Mouse (Mus musculus): Measurements from ENCODE around the gene Mpzl2. TPM values are rescaled to one million over a fixed set of nuclear protein-coding genes. Genes with fewer than 3 reads are reported as not detected.

The Mpzl2 gene
- total and polyA plus RNA-seq, 2 experiments, result 20.5 to 29.9 TPM

- TF ChIP-seq POLR2A (IDR thresholded peaks at IDR 0.05; ENCODE audit: extremely low read depth, insufficient read depth, low read length) (no peak), CTCF (IDR thresholded peaks at IDR 0.05; ENCODE audit: low read depth, low read length) (no peak)
- no peak for DNase-seq (ENCODE audit: extremely low read depth, low read depth, low spot score)
- Histone ChIP-seq H3K36me3 (ENCODE audit: control insufficient read depth, insufficient read depth, low read length) (no peaks in the 10 kb centered on the region), H3K27ac (replicated peaks; ENCODE audit: insufficient read depth, low read depth, low read length) (no peak overlapping the region), H3K4me1 (ENCODE audit: control insufficient read depth, insufficient read depth, low read length) (no peaks in the 10 kb centered on the region), H3K4me3 (ENCODE audit: insufficient read depth, low read depth, low read length) (no peak overlapping the region), H3K27me3 (ENCODE audit: control insufficient read depth, insufficient read depth, low read length) (no peaks in the 10 kb centered on the region), H3K9ac (ENCODE audit: low read depth, low read length) (no peak overlapping the region), H3K79me2 (ENCODE audit: control insufficient read depth, insufficient read depth, low read length) (no peaks in the 10 kb centered on the region)
- 76% methylated on average over 11 of the region's 11 CpGs for WGBS
Measured at GRCm38 (mm10) chr9:44998138-44998537, 41.5 kb upstream of the Mpzl2 start.

GRCm38 (mm10) chr9:44999171-44999570, 40.4 kb upstream of the Mpzl2 start:
- Histone ChIP-seq H3K9ac (ENCODE audit: low read depth, low read length) (no peak overlapping the region), H3K27ac (replicated peaks; ENCODE audit: insufficient read depth, low read depth, low read length) (no peak overlapping the region), H3K36me3 (ENCODE audit: control insufficient read depth, insufficient read depth, low read length) (no peaks in the 10 kb centered on the region), H3K79me2 (ENCODE audit: control insufficient read depth, insufficient read depth, low read length) (no peaks in the 10 kb centered on the region), H3K4me1 (ENCODE audit: control insufficient read depth, insufficient read depth, low read length) (no peaks in the 10 kb centered on the region), H3K27me3 (ENCODE audit: control insufficient read depth, insufficient read depth, low read length) (no peaks in the 10 kb centered on the region), H3K4me3 (ENCODE audit: insufficient read depth, low read depth, low read length) (no peak overlapping the region)
- WGBS, result 65% methylated on average over 6 of the region's 6 CpGs
- DNase-seq (ENCODE audit: extremely low read depth, low read depth, low spot score), result peak; percentile 6
- no peak for TF ChIP-seq POLR2A (IDR thresholded peaks at IDR 0.05; ENCODE audit: extremely low read depth, insufficient read depth, low read length)

GRCm38 (mm10) chr9:44999776-45000175, 39.8 kb upstream of the Mpzl2 start:
- H3K27me3 ChIP-seq (ENCODE audit: control insufficient read depth, insufficient read depth, low read length), result no peaks in the 10 kb centered on the region
- H3K27ac ChIP-seq (replicated peaks; ENCODE audit: insufficient read depth, low read depth, low read length), result no peak overlapping the region
- no peaks in the 10 kb centered on the region for H3K36me3 ChIP-seq (ENCODE audit: control insufficient read depth, insufficient read depth, low read length)
- 82% methylated on average over 5 of the region's 5 CpGs for WGBS
- no peak for DNase-seq (ENCODE audit: extremely low read depth, low read depth, low spot score)
- no peak overlapping the region for H3K4me3 ChIP-seq (ENCODE audit: insufficient read depth, low read depth, low read length)
- no peaks in the 10 kb centered on the region for H3K4me1 ChIP-seq (ENCODE audit: control insufficient read depth, insufficient read depth, low read length)
- TF ChIP-seq POLR2A (IDR thresholded peaks at IDR 0.05; ENCODE audit: extremely low read depth, insufficient read depth, low read length) (no peak), CTCF (IDR thresholded peaks at IDR 0.05; ENCODE audit: low read depth, low read length) (no peak)
- H3K9ac ChIP-seq (ENCODE audit: low read depth, low read length), result no peak overlapping the region
- H3K79me2 ChIP-seq (ENCODE audit: control insufficient read depth, insufficient read depth, low read length), result no peaks in the 10 kb centered on the region

- DNase-seq (ENCODE audit: extremely low read depth, low read depth, low spot score), result no peak
- TF ChIP-seq CTCF (IDR thresholded peaks at IDR 0.05; ENCODE audit: low read depth, low read length) (no peak), POLR2A (IDR thresholded peaks at IDR 0.05; ENCODE audit: extremely low read depth, insufficient read depth, low read length) (no peak)
- H3K27me3 ChIP-seq (ENCODE audit: control insufficient read depth, insufficient read depth, low read length), result no peaks in the 10 kb centered on the region
- H3K36me3 ChIP-seq (ENCODE audit: control insufficient read depth, insufficient read depth, low read length), result no peaks in the 10 kb centered on the region
- WGBS, result 69% methylated on average over 3 of the region's 3 CpGs
- no peak overlapping the region for H3K27ac ChIP-seq (replicated peaks; ENCODE audit: insufficient read depth, low read depth, low read length)
- H3K79me2 ChIP-seq (ENCODE audit: control insufficient read depth, insufficient read depth, low read length), result no peaks in the 10 kb centered on the region
- no peak overlapping the region for H3K9ac ChIP-seq (ENCODE audit: low read depth, low read length)
- H3K4me3 ChIP-seq (ENCODE audit: insufficient read depth, low read depth, low read length), result no peak overlapping the region
- H3K4me1 ChIP-seq (ENCODE audit: control insufficient read depth, insufficient read depth, low read length), result no peaks in the 10 kb centered on the region
Measured at GRCm38 (mm10) chr9:45000249-45000648, 39.4 kb upstream of the Mpzl2 start.

- H3K27ac ChIP-seq (replicated peaks; ENCODE audit: insufficient read depth, low read depth, low read length), result no peak overlapping the region
- no peak overlapping the region for H3K9ac ChIP-seq (ENCODE audit: low read depth, low read length)
- WGBS, result 68% methylated on average over 12 of the region's 12 CpGs
- peaks cover 4% of the 10 kb centered on the region; the same call in 1 of the 2 replicates for H3K27me3 ChIP-seq (ENCODE audit: control insufficient read depth, insufficient read depth, low read length)
- DNase-seq (ENCODE audit: extremely low read depth, low read depth, low spot score), result no peak
- H3K4me1 ChIP-seq (ENCODE audit: control insufficient read depth, insufficient read depth, low read length), result no peaks in the 10 kb centered on the region
- no peaks in the 10 kb centered on the region for H3K79me2 ChIP-seq (ENCODE audit: control insufficient read depth, insufficient read depth, low read length)
- H3K36me3 ChIP-seq (ENCODE audit: control insufficient read depth, insufficient read depth, low read length), result no peaks in the 10 kb centered on the region
- TF ChIP-seq CTCF (IDR thresholded peaks at IDR 0.05; ENCODE audit: low read depth, low read length), result no peak
- no peak for TF ChIP-seq POLR2A (IDR thresholded peaks at IDR 0.05; ENCODE audit: extremely low read depth, insufficient read depth, low read length)
- H3K4me3 ChIP-seq (ENCODE audit: insufficient read depth, low read depth, low read length), result no peak overlapping the region
Measured at GRCm38 (mm10) chr9:45007404-45007803, 32.2 kb upstream of the Mpzl2 start.

- Histone ChIP-seq H3K36me3 (ENCODE audit: control insufficient read depth, insufficient read depth, low read length) (no peaks in the 10 kb centered on the region), H3K79me2 (ENCODE audit: control insufficient read depth, insufficient read depth, low read length) (no peaks in the 10 kb centered on the region), H3K27ac (replicated peaks; ENCODE audit: insufficient read depth, low read depth, low read length) (no peak overlapping the region), H3K9ac (ENCODE audit: low read depth, low read length) (no peak overlapping the region), H3K27me3 (ENCODE audit: control insufficient read depth, insufficient read depth, low read length) (peaks cover 4% of the 10 kb centered on the region; the same call in 1 of the 2 replicates), H3K4me3 (ENCODE audit: insufficient read depth, low read depth, low read length) (no peak overlapping the region), H3K4me1 (ENCODE audit: control insufficient read depth, insufficient read depth, low read length) (no peaks in the 10 kb centered on the region)
- no peak for DNase-seq (ENCODE audit: extremely low read depth, low read depth, low spot score)
- WGBS, result 80% methylated on average over 4 of the region's 4 CpGs
- no peak for TF ChIP-seq CTCF (IDR thresholded peaks at IDR 0.05; ENCODE audit: low read depth, low read length)
Measured at GRCm38 (mm10) chr9:45008342-45008741, 31.3 kb upstream of the Mpzl2 start.

Measured in liver, adult 2 months (tissue).